Mouse (Mus musculus) lung, adult 10 weeks (tissue): ENCODE data around the gene Matn1. TPM values are rescaled to one million over a fixed set of nuclear protein-coding genes. Genes with fewer than 3 reads are reported as not detected.

ENCODE experiments used
- polyA plus RNA-seq: library from polyadenylated mRNA; stranded (reverse); fragments of 350-450 nt; fragmentation: Illumina TruSeq; extraction: RNeasy Lipid Tissue Mini Kit (QIAGEN cat#74804); gene quantifications from one replicate; pipeline ENCODE4 v1.2.3, GENCODE M21; 2014; ENCODE audit warnings: low read depth, low replicate concordance; ENCODE audit not compliant: insufficient read depth

Gene Matn1
- polyA plus RNA-seq = not detected

GRCm38 (mm10) chr4:130944112-130944511 lies at the start of gene Matn1:
TSS of gene Matn1 (plus strand) at chr4:130944385.

DNA sequence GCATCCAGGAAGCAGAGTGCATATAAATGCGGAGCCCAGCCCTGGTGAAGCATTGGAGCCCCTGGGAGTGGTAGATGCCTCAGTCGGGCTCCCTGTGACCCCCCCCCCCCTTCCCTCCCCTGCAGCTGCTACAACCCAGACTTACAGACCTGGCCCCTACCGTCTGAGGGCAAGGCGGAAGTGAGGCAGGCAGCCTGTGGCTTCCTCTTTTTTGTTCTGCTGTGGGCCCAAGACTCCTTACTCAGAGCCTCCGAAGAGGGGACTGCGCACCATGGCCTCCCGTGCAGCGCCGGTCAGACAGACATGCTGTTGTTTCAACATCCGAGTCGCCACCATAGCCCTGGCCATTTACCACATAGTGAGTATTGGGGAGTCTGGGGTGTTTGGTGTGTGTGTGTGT lies 31.1 kb upstream of the Matn1 start, which contains the start of gene Laptm5:
Gene Laptm5, plus strand, starts transcription at position 49 of the 400 bp plus-strand sequence.

Other genes starting within 250 kb of the Matn1 start
- 34.0 TPM for gene Sdc3, start 151.8 kb upstream of the Matn1 start, polyA plus RNA-seq
- gene Laptm5, start 31.3 kb upstream of the Matn1 start, polyA plus RNA-seq = 96.9 TPM